Mouse (Mus musculus) B cell, adult (primary cell): ENCODE measurements around the gene Cep135. TPM values are rescaled to one million over a fixed set of nuclear protein-coding genes. Genes with fewer than 3 reads are reported as not detected.

Source experiments
- total RNA-seq: library from RNA; stranded (reverse); gene quantifications from 4 replicates; pipeline ENCODE4 v1.2.4, GENCODE M21; 2023; ENCODE audit not compliant: inconsistent age

The Cep135 gene
- 21.4 to 24.8 TPM (median 22.6 TPM) in 4 replicates for total RNA-seq

DNA sequence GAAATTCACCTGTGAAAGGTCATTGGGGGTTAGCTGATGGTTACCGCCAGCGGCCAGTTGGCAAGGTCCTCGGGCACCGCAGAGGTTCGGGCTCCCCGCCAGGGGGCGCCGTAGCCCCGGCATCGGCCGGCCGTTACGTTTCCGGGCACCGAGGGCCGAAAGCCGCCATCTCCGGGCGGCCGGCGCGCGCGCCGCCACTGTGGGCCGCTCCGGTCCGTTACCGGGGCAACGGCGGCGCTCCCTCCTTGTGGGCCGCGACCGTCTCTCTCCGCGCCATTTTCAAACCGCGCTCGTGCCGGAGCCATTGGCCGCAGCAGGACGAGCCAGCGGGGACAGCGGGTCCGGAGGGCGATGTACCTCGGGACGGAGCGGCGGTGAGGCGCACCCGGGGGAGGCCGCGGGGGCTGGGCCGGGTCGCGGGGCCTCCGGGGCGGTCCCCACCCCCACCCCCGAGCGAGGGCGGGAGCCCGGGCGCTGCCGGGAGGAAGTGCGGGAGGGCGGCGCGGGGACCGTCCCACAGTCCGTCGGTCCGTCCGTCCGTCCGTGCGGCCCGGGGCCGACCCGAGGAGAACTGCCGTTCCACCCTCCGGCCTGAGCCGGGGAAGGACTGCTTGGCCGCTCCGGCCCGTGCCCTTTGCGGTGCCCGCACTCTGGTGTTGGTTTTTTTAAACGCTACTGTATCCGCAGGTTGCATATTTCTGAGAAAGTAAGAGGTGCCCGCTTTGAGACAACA is at the start of gene Cep135:
Gene Cep135, plus strand, starts transcription at position 148 of the 733 bp plus-strand sequence.

DNA sequence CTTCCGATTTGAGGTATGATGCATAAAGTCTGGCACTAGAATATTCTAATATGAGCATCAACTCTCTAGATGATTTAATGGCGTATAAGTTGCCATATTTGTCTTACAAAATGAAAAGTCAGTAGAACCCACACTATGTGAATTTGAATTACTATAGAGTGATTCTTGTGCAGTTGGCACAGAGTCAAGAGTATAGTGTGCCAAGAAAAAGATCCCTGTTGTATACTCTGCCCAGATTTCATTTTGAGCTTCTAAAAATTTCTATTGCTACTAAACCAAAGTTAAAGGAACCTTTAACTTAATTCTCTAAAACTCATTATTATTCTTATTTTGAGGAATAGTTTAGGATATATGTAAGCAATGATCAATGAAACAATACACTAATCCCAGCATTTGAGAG is 67.7 kb downstream of the Cep135 start, which contains the start of gene C530008M17Rik:
Gene C530008M17Rik, plus strand, starts transcription at position 301 of the 400 bp plus-strand sequence.

Other genes starting within 250 kb of the Cep135 start
- gene Nmu, start 224.9 kb upstream of the Cep135 start, total RNA-seq: not detected in 4 replicates
- not detected in 4 replicates for gene Gm7271, start 104.7 kb upstream of the Cep135 start, total RNA-seq
- 57.6 to 63.1 TPM (median 58.3 TPM) in 4 replicates for gene Exoc1, start 59.4 kb upstream of the Cep135 start, total RNA-seq
- gene C530008M17Rik, start 67.8 kb downstream of the Cep135 start, total RNA-seq: 0.51 to 1.5 TPM (median 0.56 TPM) in 4 replicates